ENCODE assay signal across 8 mouse cellular contexts in genomic region chr12:82225751-82226228, GRCm38 (mm10). TPM values are rescaled to one million over a fixed set of nuclear protein-coding genes. Genes with fewer than 3 reads are reported as not detected.
DNase-seq lines count a peak whose midpoint lies in the region; ATAC-seq and TF ChIP-seq lines count a peak whose summit lies in the region.

No protein-coding gene starts in this region.

- H3K9ac ChIP-seq in hindbrain, embryonic 14.5 days, result no peak overlapping the region

- no peak for TF ChIP-seq CTCF in kidney, adult 2 months (conservative IDR thresholded peaks at IDR 0.05; ENCODE audit: insufficient read depth, insufficient read length, low read depth, low read length)
- TF ChIP-seq CTCF in G1E (IDR thresholded peaks at IDR 0.05; ENCODE audit: low read depth, low read length), result no peak

- peaks cover 19% of the 10 kb centered on the region; the same call in 1 of the 2 replicates for H3K4me1 ChIP-seq in kidney, adult 2 months (ENCODE audit: control insufficient read depth, insufficient read depth, low read length)
- peaks cover 93% of the 10 kb centered on the region for H3K4me1 ChIP-seq in G1E (ENCODE audit: insufficient read depth, low read depth, low read length)
- H3K4me1 ChIP-seq in hindbrain, embryonic 14.5 days (replicated peaks; ENCODE audit: control insufficient read depth, insufficient read depth, low read length), result 0 out of 2 replicates have a peak, but pooled peaks cover 7% of the 10 kb centered on the region

- no peak for TF ChIP-seq POLR2A in kidney, adult 2 months (IDR thresholded peaks at IDR 0.05; ENCODE audit: low read depth, low read length)

- 42% methylated on average over 4 of the region's 4 CpGs for WGBS in kidney, adult 2 months
- WGBS in hindbrain, embryonic 14.5 days, result 49% methylated on average over 4 of the region's 4 CpGs

- ATAC-seq in G1E (ENCODE audit: extremely low read depth, insufficient number of reproducible peaks, low FRiP score, poor library complexity, severe bottlenecking), result peak; percentile 92
- peak; percentile 65 for ATAC-seq in inflammation-experienced regulatory T-cells, adult 6 months
- peak; percentile 95 for ATAC-seq in monocyte, adult 5-6 weeks (replicated peaks; ENCODE audit: insufficient number of reproducible peaks, low FRiP score, low TSS enrichment, poor library complexity, severe bottlenecking)
- no peak for ATAC-seq in hindbrain, embryonic 14.5 days (ENCODE audit: low FRiP score)

- H3K27ac ChIP-seq in kidney, adult 2 months (ENCODE audit: insufficient read depth, low read depth, low read length), result peak overlapping the region; percentile 25; the same call in 1 of the 2 replicates
- H3K27ac ChIP-seq in hindbrain, embryonic 14.5 days, result no peak overlapping the region

- no peaks in the 10 kb centered on the region for H3K9me3 ChIP-seq in G1E (replicated peaks)
- no peaks in the 10 kb centered on the region for H3K9me3 ChIP-seq in hindbrain, embryonic 14.5 days (ENCODE audit: control insufficient read depth, low read length)

- DNase-seq in kidney, adult 2 months, result peak; percentile 27
- DNase-seq in kidney, postnatal 14 days, result no peak
- DNase-seq in G1E (ENCODE audit: low spot score), result peak; percentile 91
- DNase-seq in cerebellum, postnatal 4 days (ENCODE audit: low spot score in 2 of 2), result no peak
- no peak for DNase-seq in hindbrain, embryonic 14.5 days (ENCODE audit: low spot score)
- DNase-seq in retina, embryonic 14.5 days (ENCODE audit: low spot score), result no peak

- no peak overlapping the region for H3K4me3 ChIP-seq in kidney, adult 2 months (ENCODE audit: insufficient read depth, low read depth, low read length)
- H3K4me3 ChIP-seq in G1E (ENCODE audit: low read depth, low read length), result peak overlapping the region; percentile 47; the same call in 1 of the 2 replicates
- no peak overlapping the region for H3K4me3 ChIP-seq in hindbrain, embryonic 14.5 days (replicated peaks; ENCODE audit: low read length)

- H3K4me2 ChIP-seq in hindbrain, embryonic 14.5 days (replicated peaks), result no peak overlapping the region

- H3K27me3 ChIP-seq in kidney, adult 2 months (replicated peaks; ENCODE audit: control insufficient read depth, insufficient read depth, low read length), result no peaks in the 10 kb centered on the region
- H3K27me3 ChIP-seq in G1E (ENCODE audit: insufficient read depth, low read length), result no peaks in the 10 kb centered on the region
- H3K27me3 ChIP-seq in hindbrain, embryonic 14.5 days (ENCODE audit: control insufficient read depth, insufficient read depth, low read length), result no peaks in the 10 kb centered on the region

- H3K36me3 ChIP-seq in kidney, adult 2 months (ENCODE audit: control insufficient read depth, insufficient read depth, low read length), result no peaks in the 10 kb centered on the region
- H3K36me3 ChIP-seq in G1E (replicated peaks), result peaks cover 74% of the 10 kb centered on the region
- no peaks in the 10 kb centered on the region for H3K36me3 ChIP-seq in hindbrain, embryonic 14.5 days (replicated peaks; ENCODE audit: control insufficient read depth, insufficient read depth)

RNA-seq across cellular contexts. Expression of gene Sipa1l1, which starts 56.7 kb away (rescaled TPM):
- 34.0 and 34.1 TPM in 2 replicates for polyA plus RNA-seq in kidney, adult 2 months (2012; rRNA removed)
- total RNA-seq in G1E (2014; fragmentation: Nextera tagmentation) (330 and 365 TPM in 2 replicates), G1E (2017) (145 and 161 TPM in 2 replicates)
- polyA plus RNA-seq in G1E (2012), result 107 and 141 TPM in 2 replicates
- 10 to 100 TPM; 24.7 to 30.0 (median 28.7) TPM for polyA plus RNA-seq in inflammation-experienced regulatory T-cells, adult 6 months (2017; shearing (Covaris generic))
- total RNA-seq in monocyte, adult 5-6 weeks (2017), result 44.5 to 87.6 TPM (median 61.0 TPM) in 3 replicates
- 13.0 and 14.1 TPM in 2 replicates for polyA plus RNA-seq in hindbrain, embryonic 14.5 days (2014; fragmentation: Nextera tagmentation; extraction: Ambion mirVana)

Comparison
In these comparisons a context has a peak if more than half of its experiments do, and no peak if none do; other contexts are left out.
1. DNase-seq: peak in kidney, adult 2 months (single experiment) and G1E (single experiment); none in kidney, postnatal 14 days (single experiment), cerebellum, postnatal 4 days (0 of 2), hindbrain, embryonic 14.5 days (single experiment) and retina, embryonic 14.5 days (single experiment).